ENCODE assay signal across 13 mouse cellular contexts in genomic region chr9:46353330-46353724, GRCm38 (mm10). TPM values are rescaled to one million over a fixed set of nuclear protein-coding genes. Genes with fewer than 3 reads are reported as not detected.
A peak's percentile ranks its signal among the peaks of the same experiment; 100 is the strongest.
DNase-seq lines count a peak whose midpoint lies in the region; ATAC-seq lines count a peak whose summit lies in the region.
"Had no signal": no experiment of that assay in that cellular context is flagged by ENCODE, and none has a peak within 500 bp of the region (broad histone marks: within the 10 kb centered on the region; RNA-seq: fewer than 3 reads in every experiment).

No protein-coding gene starts in this region.

- H3K27ac ChIP-seq in midbrain, embryonic 12.5 days (replicated peaks), result peak overlapping the region; percentile 60
- H3K27ac ChIP-seq in midbrain, embryonic 10.5 days (replicated peaks), result no peak overlapping the region
- no peak overlapping the region for H3K27ac ChIP-seq in hindbrain, embryonic 16.5 days (ENCODE audit: low read depth, low read length)

- H3K36me3 ChIP-seq in midbrain, embryonic 12.5 days, result no peaks in the 10 kb centered on the region
- H3K36me3 ChIP-seq in midbrain, embryonic 10.5 days, result no peaks in the 10 kb centered on the region
- no peaks in the 10 kb centered on the region for H3K36me3 ChIP-seq in hindbrain, embryonic 16.5 days (ENCODE audit: control insufficient read depth, insufficient read depth, low read length)

- H3K4me3 ChIP-seq in midbrain, embryonic 12.5 days, result no peak overlapping the region
- H3K4me3 ChIP-seq in midbrain, embryonic 10.5 days, result no peak overlapping the region
- no peak overlapping the region for H3K4me3 ChIP-seq in hindbrain, embryonic 16.5 days (ENCODE audit: low read length)

- 14% methylated on average over 5 of the region's 5 CpGs for WGBS in midbrain, embryonic 12.5 days
- 34% methylated on average over 5 of the region's 5 CpGs for WGBS in midbrain, embryonic 10.5 days
- WGBS in hindbrain, embryonic 16.5 days, result 17% methylated on average over 5 of the region's 5 CpGs

- H3K9ac ChIP-seq in midbrain, embryonic 12.5 days (replicated peaks), result no peak overlapping the region
- H3K9ac ChIP-seq in hindbrain, embryonic 16.5 days (ENCODE audit: low read depth, low read length), result peak overlapping the region; percentile 2; the same call in 1 of the 2 replicates
- H3K9ac ChIP-seq: liver, postnatal 0 days had no signal

- H3K9me3 ChIP-seq in midbrain, embryonic 12.5 days, result no peaks in the 10 kb centered on the region
- H3K9me3 ChIP-seq in midbrain, embryonic 10.5 days (replicated peaks), result no peaks in the 10 kb centered on the region
- no peaks in the 10 kb centered on the region for H3K9me3 ChIP-seq in hindbrain, embryonic 16.5 days (ENCODE audit: control insufficient read depth, low read length)

- peak; percentile 20 to 26 for DNase-seq in cerebellum, postnatal 25 days
- no peak for DNase-seq in cerebellum, adult 8-10 months
- no peak for DNase-seq in midbrain, embryonic 10.5 days (ENCODE audit: low spot score)
- DNase-seq in retina, embryonic 14.5 days (ENCODE audit: low spot score), result peak; percentile 49
- no peak for DNase-seq in cerebellum, adult 9-11 months

- peak; percentile 75; the same call in 1 of the 2 replicates for ATAC-seq in midbrain, embryonic 12.5 days (ENCODE audit: low FRiP score, low read depth)
- peak; percentile 43; the same call in 1 of the 2 replicates for ATAC-seq in hindbrain, embryonic 16.5 days
- ATAC-seq in granulocyte monocyte progenitor cell, adult 5-6 weeks (replicated peaks; ENCODE audit: poor library complexity, severe bottlenecking), result no peak
- ATAC-seq: liver, postnatal 0 days had no signal

- no peak overlapping the region for H3K4me2 ChIP-seq in midbrain, embryonic 12.5 days (replicated peaks)
- no peak overlapping the region for H3K4me2 ChIP-seq in hindbrain, embryonic 16.5 days (ENCODE audit: low read length)

- H3K27me3 ChIP-seq in midbrain, embryonic 12.5 days, result peaks cover 25% of the 10 kb centered on the region
- H3K27me3 ChIP-seq in midbrain, embryonic 10.5 days (ENCODE audit: low read depth, poor library complexity, severe bottlenecking), result peaks cover 40% of the 10 kb centered on the region
- H3K27me3 ChIP-seq in hindbrain, embryonic 16.5 days (replicated peaks; ENCODE audit: control insufficient read depth, insufficient read depth, low read length), result no peaks in the 10 kb centered on the region

- peaks cover 29% of the 10 kb centered on the region for H3K4me1 ChIP-seq in midbrain, embryonic 12.5 days
- peaks cover 45% of the 10 kb centered on the region for H3K4me1 ChIP-seq in midbrain, embryonic 10.5 days
- H3K4me1 ChIP-seq in hindbrain, embryonic 16.5 days (ENCODE audit: control insufficient read depth, insufficient read depth, low read depth, low read length), result peaks cover 12% of the 10 kb centered on the region

RNA-seq across cellular contexts. Expression of gene 4931429L15Rik, which starts 33.5 kb away (rescaled TPM):
- polyA plus RNA-seq in midbrain, embryonic 12.5 days (2016; fragmentation: Nextera tagmentation; extraction: Ambion mirVana), result not detected in 2 replicates
- 0.11 TPM in 1 of 2 replicates, not detected in the other for polyA plus RNA-seq in midbrain, embryonic 10.5 days (2016; fragmentation: Nextera tagmentation; extraction: Ambion mirVana)
- not detected in 2 replicates for polyA plus RNA-seq in hindbrain, embryonic 16.5 days (2015; fragmentation: Nextera tagmentation; extraction: Ambion mirVana)
- total RNA-seq in granulocyte monocyte progenitor cell, adult 5-6 weeks (2014; fragmentation: Nextera tagmentation), result not detected in 2 replicates
- not detected in 2 replicates for total RNA-seq in granulocyte monocyte progenitor cell, adult 5-6 weeks (2017)
- total RNA-seq: adrenal gland, postnatal 14 days; MEL had no signal
- polyA plus RNA-seq: heart, embryonic 16.5 days; liver, postnatal 0 days; stomach, embryonic 14.5 days had no signal

Comparison
In these comparisons a context has a peak if more than half of its experiments do, and no peak if none do; other contexts are left out.
1. DNase-seq: peak in cerebellum, postnatal 25 days (2 of 2) and retina, embryonic 14.5 days (single experiment); none in cerebellum, adult 8-10 months (single experiment), midbrain, embryonic 10.5 days (single experiment) and cerebellum, adult 9-11 months (single experiment).